Mouse (Mus musculus): ENCODE results near the gene Lama5.
"Not testable (repeated sequence)": the region's sequence is repeated elsewhere in the genome, so short reads cannot be mapped to it uniquely, and the experiment has no call there.

Lama5 gene

DNA sequence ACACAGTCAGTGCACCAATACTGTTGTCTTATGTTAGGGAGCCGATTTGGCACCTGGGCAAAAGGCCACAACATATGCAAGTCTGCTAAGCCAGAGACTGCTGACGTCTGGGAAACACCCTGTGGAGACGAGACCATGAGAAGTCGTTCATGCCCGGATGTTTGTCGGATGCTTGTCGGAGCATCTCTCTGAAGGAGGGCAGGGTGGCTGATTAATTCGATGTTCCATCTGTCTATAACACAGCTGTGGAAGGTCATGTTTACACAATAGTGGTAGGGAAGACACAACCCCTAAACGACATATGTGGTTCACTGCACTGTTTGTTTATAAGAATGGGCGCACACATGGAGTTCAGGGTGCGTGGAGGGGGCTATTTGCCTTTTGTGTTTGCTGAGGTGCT lies 25.0 kb downstream of the Lama5 start:
- no peak for DNase-seq (ENCODE audit: low spot score in 2 of 2)

DNA sequence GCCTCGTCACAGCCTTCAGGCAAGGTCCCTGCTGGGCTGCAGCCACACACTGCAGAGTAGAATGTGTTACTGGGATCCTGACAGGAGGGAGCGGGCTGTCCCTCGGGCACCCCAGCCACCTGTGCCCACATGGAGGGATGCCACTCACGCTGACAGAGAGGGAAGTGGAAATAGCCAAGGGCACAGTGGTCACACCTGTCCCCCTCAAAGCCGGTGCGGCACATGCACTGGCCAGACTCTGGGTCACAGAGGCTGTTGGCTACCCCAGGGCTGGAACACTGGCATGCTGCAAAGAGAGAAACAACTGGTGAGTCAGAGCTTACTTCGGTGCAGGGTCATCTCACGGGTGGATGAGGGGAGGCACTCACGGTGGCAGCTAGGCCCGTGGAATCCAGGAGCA lies 26.9 kb downstream of the Lama5 start:
- no peak for DNase-seq (ENCODE audit: low spot score in 2 of 2)

DNA sequence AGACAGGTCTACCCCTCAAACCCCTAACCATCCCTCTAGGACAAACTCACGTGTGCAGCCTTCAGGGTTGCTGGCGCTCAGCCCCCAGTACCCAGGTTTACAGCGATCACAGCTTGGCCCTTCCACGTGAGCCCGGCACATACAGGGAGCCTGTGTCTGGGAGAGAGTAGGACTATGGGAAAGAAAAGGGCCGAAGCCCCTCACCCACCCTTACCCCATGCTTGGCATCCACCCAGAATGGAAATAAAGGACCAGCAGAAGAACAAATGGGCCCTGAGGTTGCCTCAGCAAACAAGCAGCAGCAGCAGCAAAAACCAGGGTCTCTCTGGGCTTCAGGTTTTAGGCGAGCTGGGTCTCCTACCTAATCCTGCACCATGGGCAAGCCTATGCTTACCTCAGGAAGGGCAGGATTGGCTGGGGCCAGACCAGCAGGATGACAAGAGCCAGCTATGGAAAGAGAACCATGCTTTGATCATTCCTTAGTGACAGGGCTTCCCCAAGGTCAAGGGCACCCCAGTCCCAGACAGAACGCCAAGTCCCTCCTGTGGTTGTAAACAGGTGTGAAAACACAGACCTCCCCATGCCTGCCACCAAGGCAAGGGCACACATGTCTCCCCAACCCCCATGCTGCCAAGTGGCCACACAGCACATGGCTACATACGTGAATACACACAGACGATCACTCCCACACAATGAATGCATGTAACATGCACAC lies 28.2 kb downstream of the Lama5 start:
- no peak for DNase-seq (ENCODE audit: low spot score in 2 of 2)

DNA sequence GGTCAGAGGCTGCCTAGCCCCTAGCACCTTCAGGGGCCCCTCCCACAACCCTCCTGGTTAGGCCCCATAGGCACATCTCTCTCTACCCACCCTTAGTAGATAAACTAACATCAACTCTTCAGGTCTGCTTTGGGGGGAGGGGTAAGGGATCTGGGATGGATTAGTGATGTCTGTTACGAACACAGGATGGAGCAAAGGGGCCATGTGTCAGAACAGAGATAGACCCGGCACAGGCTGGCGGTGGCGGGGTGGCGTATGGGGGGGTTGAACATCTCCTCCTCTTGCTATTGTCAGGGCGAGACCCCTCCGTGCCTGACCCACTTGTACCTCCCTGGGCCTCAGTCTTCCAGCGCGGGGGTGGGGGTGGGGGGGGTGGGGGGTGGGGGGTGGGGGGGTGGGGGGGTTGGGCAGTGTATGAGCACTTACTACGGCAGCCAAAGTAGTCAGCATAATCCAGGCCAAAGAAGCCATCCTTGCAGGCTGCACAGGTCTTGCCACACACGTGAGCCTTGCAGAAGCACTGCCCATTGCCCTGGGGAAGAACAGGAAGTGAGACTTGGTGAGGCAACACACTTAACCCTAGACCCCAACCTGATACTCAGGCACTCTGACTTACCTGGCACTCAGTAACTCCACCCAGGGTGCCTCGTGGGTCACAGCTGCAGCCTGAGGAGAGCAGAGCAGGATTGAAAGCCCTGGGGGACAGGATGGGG lies 28.9 kb downstream of the Lama5 start:
- no peak for DNase-seq (ENCODE audit: low spot score in 2 of 2)

DNA sequence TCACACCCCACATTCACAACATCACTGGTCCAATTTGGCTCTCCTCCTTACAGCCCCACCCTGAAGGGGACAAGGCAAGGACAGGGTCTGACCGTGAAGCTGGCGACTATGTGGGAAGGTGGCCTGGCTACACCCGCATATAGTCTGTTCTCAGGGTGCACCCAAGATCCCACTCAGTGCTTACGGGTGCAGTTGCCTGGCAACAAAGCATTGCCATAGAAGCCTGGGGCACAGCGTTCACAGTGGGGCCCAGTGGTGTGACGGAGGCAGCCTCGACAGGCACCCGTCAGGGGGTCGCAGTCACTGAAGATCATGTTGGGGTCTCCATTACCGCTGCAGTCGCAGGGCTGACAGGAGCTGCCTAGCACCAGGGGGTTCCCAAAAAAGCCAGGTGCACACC lies 38.3 kb downstream of the Lama5 start:
- DNase-seq (ENCODE audit: low spot score in 2 of 2) = no peak

DNA sequence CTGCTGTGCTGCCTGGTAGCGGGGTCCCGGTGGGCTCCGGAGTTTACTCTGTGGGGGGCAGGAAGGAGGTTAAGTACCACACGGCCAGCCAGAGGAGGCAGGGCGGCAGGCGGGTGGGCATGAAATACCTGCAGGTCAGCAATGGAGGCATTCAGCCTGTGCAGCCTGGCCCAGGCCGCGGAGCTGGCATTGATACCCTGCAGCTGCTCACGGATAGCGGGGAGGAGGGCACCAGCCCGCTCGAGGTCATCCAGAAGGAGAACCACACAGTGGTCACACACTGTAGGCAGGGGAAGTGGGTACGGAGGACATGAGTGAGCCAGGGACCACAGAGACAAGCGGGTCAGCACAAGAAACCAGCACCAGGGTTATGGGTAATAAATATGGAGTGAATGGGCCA lies 40.0 kb downstream of the Lama5 start:
- no peak for DNase-seq (ENCODE audit: low spot score in 2 of 2)

DNA sequence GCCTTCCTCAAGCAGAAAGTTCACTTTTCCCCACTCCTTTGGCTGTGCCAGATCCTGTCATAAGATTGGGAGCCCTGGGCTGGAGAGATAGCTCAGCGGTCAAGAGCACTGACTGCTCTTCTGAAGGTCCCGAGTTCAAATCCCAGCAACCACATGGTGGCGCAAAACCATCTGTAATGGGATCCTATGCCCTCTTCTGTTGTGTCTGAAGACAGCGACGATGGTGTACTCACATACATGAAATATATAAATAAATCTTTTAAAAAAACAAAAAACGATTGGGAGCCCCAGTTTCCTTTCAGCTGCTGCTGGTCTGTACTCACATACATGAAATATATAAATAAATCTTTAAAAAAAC lies 40.9 kb downstream of the Lama5 start:
- no peak for DNase-seq (ENCODE audit: low spot score in 2 of 2)

DNA sequence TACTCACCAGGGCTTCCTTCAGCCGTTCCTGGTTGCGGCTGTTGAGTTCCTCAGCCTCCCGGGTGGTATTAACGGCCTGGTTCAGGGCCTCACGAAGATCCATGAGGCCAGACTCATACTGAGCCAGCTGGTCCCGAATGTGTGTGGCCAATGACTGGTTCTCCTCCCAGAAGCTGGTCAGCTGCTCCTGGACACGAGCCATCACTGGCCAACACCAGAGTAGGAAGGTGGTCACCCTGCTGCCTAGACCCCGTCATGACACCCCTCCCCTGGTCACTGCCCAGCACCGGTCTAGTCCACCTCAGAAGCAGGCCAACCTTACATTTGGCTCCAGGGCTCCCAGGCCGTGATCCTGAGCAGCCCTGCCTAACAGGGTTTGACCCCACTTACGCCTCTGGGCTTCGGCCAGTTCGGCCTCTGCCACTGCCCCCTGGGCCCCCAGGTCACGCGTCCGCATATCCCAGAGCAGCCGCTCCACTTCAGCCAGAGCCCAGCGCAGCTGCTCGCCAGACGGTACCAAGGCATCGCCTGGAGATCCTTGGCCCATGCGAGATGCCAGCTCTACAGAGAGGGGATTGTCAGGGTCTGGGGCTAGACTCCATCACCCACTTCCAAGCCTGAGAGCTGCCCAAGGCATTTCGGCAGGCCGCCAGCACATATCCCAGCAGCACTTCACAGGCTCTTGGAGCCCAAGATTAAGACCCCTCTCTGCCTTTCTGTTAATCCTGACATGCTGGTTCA lies 41.5 kb downstream of the Lama5 start:
- DNase-seq (ENCODE audit: low spot score in 2 of 2) = no peak

DNA sequence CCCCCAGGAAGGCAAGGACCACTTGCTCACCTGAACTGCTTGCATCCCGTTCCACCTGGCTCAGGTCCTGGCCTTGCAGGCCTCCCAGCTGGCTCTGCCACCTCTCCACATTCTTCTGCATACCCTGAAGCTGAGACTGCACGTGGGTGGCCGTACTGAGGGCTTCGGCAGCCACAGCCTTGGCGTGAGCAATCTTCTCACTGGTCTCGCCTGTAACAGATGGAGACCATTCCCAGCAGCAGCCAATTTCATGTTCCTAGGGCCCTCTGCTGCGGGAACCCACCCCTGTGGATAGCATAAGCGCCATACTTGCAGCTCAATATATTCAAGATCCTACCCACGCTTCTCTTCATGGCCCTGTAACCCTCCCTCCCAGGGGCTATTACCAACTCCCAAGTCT lies 44.1 kb downstream of the Lama5 start:
- DNase-seq (ENCODE audit: low spot score in 2 of 2) = no peak

DNA sequence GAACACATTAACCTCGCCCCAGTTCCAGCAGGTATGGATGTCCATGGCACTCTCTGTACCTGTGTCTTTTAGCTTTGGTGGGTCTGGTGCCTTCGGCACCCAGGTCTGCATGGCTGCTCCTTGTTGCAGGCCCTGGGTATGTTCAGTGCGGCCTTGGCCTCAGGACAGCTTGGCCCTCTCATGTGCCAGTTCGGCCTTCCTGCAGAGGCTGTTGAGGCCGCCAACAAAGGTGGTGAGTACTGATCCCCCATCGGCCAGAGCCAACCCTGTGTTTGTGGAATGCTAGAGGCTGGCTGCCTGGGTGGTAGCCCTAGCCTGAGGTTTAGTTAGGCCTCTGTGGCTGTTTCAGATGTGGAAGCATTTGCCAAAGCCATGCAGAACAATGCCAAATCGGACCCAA lies 49.9 kb downstream of the Lama5 start:
- DNase-seq (ENCODE audit: low spot score in 2 of 2) = no peak

DNA sequence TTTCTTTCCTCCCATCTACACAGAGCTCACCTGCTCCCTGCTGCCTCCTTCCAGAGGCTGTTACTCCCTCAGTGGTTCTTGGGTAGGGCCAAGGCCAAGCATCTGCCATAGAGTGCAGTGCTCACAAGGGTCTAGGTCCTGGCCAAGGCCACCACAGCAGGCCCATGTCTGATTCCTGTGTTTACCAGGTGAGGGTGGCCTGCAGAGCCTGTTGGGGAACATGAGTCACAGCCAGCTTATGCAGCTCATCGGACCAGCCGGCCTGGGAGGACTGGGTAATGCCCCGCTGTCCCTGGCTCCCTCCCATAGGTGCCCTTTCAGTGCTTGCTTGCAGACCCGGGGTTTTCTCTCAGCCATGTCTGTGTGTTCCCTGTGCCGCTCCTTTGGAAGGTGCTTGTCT lies 51.5 kb downstream of the Lama5 start:
- no peak for DNase-seq (ENCODE audit: low spot score in 2 of 2)

DNA sequence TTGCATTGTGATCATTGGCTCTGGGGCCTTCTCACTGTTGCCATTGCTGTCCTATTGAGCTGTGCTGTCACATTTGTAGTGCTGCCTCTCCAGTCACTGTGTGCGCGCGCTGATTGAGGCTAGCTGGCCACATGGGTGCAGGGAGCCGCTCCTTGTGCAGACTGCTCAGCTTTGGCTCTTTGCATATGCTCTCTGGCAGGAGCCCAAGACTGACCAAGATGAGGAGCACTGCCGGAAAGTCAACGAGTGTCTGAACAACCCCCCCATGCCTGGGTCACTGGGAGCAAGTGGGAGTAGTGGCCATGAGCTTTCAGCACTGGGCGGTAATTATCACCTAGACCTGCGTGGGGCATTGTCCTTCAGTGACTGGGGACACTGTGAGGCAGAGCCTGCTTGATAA lies 51.9 kb downstream of the Lama5 start:
- not testable (repeated sequence) for DNase-seq (ENCODE audit: low spot score in 2 of 2)

DNA sequence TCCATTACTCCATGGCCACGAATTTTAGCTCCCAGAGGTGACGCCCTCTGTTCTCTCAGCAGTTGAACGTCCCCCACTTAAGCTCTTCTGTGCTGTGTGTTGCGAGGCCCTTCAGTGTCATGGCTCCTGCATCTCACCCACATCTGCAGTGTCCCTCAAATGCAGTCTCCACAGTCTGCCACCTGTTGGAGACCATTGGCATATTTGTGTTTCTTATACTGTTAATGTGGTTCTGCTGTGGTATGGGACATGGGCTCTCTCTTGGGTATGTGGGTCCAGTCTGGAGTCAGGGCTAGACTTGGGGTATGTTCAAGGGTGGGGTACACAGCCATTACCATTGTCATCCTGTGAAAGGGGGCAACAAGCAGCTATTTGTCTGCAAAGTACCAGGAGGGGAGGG lies 52.5 kb downstream of the Lama5 start:
- no peak for DNase-seq (ENCODE audit: low spot score in 2 of 2)

DNA sequence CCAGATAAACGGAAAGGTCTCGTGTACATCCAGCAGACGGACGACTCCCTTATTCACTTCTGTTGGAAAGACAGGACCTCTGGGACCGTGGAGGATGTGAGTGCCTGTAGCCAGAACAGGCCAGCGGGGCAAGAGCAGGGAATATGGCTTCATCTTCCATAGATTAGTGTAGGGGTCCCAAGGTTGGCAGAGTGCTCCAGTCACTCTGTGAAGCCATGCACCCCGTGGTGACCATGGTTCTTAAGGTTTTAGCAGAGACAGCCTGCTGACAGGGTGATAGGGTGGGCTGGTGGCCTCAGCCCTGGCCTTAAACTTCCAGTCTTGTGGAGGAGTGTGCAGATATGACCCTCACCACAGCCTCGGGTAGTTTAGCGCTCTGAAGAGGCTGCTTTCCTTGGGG lies 53.5 kb downstream of the Lama5 start:
- DNase-seq (ENCODE audit: low spot score in 2 of 2) = no peak

DNA sequence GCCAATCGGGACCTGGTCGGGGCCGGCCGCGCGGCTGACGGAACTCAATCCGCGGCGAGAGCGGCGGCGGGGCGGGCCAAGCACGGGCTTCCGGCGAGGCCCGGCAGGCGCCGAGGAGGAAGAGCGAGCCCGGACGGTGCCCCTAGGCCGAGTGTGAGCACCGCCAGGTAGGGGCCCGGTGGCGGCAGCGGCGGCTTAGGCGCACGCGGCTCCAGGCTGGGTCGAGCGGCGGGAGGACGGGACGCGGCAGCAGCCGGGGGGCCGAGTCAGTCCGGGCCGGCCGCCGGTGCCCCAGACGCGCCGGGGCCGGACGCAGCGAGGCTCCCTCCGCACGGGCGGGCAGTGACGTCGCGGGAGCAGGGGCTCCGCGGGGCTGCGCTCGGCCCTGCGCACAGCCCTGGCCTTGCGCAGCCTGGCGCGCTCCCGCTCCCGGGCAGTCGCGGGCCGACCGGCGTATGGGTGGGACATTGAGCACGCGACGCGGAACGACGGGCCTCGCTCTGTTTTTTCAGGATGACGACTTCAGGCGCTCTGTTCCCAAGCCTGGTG lies 54.1 kb downstream of the Lama5 start:
- DNase-seq (ENCODE audit: low spot score in 2 of 2) = no peak

DNA sequence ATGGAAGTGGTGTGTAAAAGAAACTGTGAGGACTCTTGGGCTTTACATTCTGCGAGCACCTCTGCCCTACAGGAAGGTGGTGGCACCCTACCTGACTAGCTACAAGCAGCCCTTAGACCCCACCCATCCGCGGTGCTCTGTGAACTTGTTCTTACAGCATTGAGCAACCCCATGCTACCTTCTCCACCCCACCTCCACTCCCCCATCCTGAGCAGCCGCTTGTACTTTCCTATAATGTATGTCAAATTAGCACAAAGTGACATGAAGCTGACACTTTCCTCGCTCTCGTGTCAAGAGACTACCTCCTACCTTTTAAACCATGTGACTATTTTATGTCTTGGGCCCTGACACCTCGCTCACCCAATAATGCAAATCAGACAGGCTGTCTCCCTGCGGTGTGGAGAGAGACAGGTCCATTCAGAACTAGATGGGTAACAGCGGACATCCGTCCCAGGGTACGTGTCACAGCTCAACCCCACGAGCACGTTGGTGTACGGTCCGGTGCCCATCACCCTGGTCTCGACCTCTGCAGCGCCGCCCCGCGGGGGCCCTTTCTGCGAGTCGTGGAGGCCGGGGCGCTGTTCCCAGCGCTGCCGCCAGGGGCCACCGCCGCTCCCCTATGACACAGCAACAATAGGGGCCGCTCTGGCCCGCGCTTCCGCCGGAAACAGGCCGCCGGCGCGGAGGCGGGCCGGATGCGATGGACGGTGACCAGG lies 54.7 kb downstream of the Lama5 start, which contains the start of gene Adrm1:
Adrm1 (plus strand) TSS at position 680 of the 716 bp plus-strand sequence.
- peak; percentile 93 to 97 for DNase-seq (ENCODE audit: low spot score in 2 of 2)

DNA sequence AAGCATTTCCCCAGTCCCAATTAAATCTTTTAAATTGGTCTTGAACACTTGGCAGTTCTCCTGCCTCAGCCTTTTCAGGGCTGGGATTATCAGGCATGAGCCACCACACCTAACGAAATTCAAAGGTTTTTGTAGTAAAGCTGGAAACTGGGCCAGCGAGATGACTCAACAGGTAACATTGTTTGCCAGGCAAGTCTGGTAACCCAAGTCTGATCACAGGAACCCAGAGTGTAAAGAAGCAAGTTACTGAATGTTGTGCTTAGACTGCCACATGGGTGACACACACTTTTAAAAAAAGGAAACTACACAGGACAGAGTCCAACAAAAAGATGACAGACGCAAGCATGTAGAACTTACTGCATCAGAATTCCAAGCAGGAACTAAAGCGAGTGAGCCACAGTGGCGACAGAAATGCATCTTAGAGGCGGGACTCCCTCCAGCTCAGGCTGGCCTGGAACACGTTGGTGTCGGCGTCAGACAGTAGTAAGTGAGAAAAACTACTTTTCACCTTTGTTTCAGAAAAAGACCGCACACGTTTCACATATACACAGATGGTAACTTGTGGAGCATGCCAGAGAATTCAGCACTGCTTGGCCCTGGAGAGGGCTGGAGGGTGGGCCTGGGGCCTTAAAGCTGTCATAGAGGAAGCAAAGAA lies 55.4 kb downstream of the Lama5 start:
- no peak for DNase-seq (ENCODE audit: low spot score in 2 of 2)

DNA sequence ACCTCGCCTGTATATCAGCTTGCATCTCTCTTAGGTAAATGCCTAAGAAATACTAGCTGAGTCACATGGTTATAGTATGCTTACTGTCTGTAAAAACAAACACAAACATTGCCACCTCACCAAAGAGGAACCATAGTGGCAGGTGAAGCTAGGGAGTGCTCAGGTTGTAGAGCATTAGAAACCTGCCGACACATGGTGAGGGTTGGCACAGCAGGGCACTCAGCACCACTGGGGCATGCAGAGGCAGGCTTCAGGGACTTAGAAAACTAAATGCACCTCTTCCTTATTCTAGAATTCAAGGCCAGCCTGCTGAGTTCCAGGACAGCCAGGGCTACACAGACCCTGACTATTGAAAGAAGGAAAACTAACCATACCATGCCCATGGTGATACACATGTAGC lies 58.8 kb downstream of the Lama5 start:
- no peak for DNase-seq (ENCODE audit: low spot score in 2 of 2)

DNA sequence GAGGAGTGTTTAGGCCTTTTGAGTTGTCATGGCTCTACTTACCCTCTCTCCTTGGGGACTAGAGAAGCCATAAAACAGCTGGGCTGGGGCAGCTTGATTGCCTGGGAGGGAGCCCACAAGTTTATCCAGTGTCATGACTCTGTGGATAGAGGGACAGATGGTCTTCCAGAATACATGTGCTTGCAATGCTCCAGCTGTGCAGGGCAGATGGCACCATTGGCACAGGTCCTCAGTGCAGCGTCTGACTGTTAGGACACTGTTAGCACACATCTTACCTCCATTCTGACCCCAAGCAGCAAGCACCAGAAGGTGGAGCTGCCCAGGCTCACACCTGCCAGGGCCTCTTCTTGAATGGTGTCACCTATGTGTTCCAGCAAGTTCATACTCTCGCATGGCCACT lies 59.8 kb downstream of the Lama5 start:
- DNase-seq (ENCODE audit: low spot score in 2 of 2) = no peak

DNA sequence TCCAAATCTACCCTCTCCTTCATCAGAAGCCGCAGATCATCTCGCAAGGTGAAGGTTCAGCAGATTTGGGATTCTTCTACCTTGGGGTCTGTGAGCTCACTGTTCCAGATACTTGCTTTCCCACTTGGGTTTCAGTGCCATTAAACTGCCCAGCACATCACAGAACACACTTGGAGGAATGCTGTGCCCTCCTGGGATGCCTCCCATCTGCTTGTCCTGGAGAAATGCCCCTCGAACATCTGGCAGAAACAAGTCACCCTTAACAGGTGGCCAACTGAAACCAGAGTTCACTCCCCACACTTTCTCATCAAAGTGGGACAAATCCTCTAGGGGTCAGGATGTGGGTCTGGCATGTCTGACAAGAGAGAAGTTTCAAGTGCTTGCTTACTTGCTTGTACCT lies 67.0 kb downstream of the Lama5 start:
- DNase-seq (ENCODE audit: low spot score in 2 of 2) = no peak

DNA sequence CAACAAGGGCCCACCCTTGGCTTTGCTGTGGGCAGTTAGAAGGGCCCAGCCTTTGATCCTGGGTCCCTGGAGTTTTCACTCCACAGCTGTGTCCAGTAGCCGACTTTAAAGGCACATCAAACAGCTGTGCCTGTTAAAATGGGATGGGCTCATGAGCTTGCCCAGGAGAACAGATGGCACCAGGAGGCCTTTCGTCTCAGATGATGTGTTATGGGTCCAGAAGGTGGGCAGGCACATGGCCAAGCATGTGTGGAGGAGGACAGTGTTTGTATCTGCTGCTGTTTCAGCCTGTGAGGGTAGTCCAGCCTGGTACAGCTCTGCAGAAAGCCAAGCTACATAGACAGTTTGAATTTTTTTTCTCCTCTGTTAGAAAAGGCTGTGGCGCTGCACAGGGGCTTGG lies 70.9 kb downstream of the Lama5 start:
- DNase-seq (ENCODE audit: low spot score in 2 of 2) = no peak

DNA sequence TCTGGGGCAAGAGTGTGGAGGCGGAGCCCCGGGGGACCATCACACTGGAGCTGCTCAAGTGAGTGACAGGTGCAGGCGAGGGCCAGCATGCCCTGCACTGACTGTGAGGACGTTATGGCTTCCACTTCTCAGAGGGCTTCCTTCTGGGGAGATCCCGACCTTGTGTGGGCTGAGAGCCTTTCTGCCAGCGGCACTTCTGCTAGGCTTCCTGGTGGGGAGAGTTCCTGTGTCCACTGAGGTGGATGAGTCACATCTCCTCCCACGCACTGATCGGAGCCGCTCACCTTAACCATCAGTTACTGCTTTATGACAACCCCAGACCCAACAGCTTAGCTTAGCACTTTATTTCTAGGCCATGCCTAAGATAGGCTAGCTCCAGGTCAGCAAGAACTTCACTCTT lies 77.1 kb downstream of the Lama5 start:
- DNase-seq (ENCODE audit: low spot score in 2 of 2) = no peak

Measured in frontal cortex, postnatal 14 days (tissue).